Mouse (Mus musculus): Measurements from ENCODE around the gene Olfr1555-ps1. TPM values are rescaled to one million over a fixed set of nuclear protein-coding genes. Genes with fewer than 3 reads are reported as not detected.
"Not testable (repeated sequence)": the region's sequence is repeated elsewhere in the genome, so short reads cannot be mapped to it uniquely, and the experiment has no call there.

The Olfr1555-ps1 gene
- polyA plus RNA-seq (2012; rRNA removed), result not detected in 2 replicates

DNA sequence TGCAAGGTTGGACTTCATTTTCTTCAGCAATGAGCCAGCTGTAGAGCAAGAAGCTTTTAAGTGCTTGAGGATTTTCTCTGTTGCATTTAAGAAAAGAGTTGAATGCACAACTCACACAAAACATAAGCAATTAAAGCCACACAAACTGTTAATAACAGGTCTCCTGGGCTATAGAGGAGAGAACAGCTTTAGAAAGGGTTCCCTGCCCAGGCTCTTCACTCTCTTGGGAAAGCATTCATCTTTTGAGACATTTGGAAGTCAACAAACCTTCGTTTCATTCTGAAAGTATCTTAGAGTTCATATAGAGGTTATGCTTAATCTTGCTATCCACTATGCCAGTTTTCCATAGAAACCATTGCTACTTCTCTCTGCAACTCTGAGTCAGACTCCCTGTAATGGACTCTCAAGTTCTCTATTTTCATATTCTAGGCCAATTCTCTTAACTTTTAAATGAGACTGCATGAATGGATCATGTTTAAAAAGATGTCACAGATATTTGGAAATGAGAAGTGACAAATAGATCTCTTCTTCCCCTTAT is at the start of gene Olfr1555-ps1:
TSS of gene Olfr1555-ps1 (minus strand) at position 51 of the 538 bp plus-strand sequence.
- not testable (repeated sequence) for H3K4me1 ChIP-seq (ENCODE audit: control insufficient read depth, insufficient read depth, low read length)

DNA sequence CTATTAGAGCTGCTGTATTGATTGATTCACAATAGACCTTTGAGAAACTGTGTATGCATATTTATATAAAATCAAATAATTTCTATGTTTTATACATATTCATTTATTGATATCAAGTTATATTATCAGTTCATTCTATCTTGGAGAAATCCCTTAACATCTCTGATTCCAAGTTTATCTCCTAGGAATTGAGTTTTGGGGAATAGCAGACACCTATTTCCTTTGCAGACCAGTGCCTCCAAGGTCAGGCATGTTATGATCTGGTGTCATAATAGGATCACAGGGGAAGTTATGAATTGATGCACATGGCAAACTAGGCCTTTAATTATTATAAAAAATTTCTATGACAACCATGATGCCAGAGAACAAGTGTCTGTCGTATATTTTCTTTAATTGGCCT is 30.4 kb upstream of the Olfr1555-ps1 start, which contains the start of gene Olfr1431:
TSS of gene Olfr1431 (plus strand) at position 301 of the 400 bp plus-strand sequence.
- no peaks in the 10 kb centered on the region for H3K4me1 ChIP-seq (ENCODE audit: control insufficient read depth, insufficient read depth, low read length)
- no peak within 1 kb of the TSS for H3K4me3 ChIP-seq (ENCODE audit: insufficient read depth, low read length)
- TF ChIP-seq CTCF (IDR thresholded peaks at IDR 0.05; ENCODE audit: extremely low read depth, insufficient read depth, low read length), result no peak
- no peak for TF ChIP-seq POLR2A (IDR thresholded peaks at IDR 0.05; ENCODE audit: extremely low read depth, insufficient read depth, low read length)
- no peak within 1 kb of the TSS for H3K27ac ChIP-seq (ENCODE audit: insufficient read depth, low read length)

More for the DNA sequence above, at the start of gene Olfr1555-ps1:
- H3K27ac ChIP-seq (ENCODE audit: insufficient read depth, low read length); H3K4me3 ChIP-seq (ENCODE audit: insufficient read depth, low read length): not testable (repeated sequence)

DNA sequence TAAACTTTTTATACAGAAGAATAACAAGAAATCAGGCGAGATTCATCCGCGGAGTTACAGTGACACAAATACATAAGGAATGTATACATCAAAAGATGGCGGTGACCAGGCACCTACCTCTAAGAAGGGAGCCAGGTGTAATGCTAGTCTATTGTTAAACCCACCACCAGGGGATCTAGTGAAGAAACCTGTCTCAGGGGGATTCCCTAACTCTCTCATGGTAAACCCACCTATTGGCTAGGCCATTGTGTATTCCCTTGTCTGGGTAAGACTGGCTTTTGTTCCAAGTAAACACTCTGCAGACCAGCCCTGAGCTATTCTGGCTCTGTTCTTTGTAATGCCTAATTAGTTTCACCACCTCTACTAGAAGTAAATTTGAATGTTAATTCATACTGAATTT is 29.2 kb upstream of the Olfr1555-ps1 start:
- not testable (repeated sequence) for H3K27ac ChIP-seq (ENCODE audit: insufficient read depth, low read length); H3K4me1 ChIP-seq (ENCODE audit: control insufficient read depth, insufficient read depth, low read length); H3K4me3 ChIP-seq (ENCODE audit: insufficient read depth, low read length)

DNA sequence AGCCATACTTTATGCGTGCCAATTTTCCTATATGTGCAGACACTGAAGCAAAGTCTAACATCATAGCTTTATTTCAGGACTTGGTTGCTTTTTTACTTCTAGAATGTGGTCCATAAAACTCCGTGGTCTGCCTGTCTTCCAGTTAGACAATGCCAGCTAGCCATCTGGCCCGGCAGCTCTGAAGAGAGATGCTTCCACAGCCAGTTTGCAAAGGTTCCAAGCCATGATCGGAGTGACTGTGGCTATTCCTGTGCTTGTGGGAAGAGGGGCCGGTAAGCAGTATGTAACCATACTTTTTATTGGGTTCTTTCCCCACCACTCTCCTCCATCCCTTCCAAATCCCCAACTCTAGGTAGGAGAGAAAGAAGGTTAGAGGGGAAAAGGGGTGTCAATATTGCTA is 5.5 kb upstream of the Olfr1555-ps1 start:
- H3K27ac ChIP-seq (ENCODE audit: insufficient read depth, low read length); H3K4me1 ChIP-seq (ENCODE audit: control insufficient read depth, insufficient read depth, low read length); H3K4me3 ChIP-seq (ENCODE audit: insufficient read depth, low read length): not testable (repeated sequence)

DNA sequence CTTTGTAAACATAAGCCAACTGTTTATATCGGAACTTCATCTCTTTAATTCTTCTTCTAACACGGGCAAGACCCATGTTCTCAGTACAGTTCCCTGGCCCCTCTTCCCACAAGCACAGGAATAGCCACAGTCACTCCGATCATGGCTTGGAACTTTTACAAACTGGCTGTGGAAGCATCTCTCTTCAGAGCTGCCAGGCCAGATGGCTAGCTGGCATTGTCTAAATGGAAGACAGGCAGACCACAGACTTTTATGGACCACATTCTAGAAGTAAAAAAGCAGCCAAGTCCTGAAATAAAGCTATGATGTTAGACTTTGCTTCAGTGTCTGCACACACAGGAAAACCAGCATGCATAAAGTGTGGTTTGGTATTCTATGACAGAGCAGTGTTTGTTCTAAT is 24.5 kb downstream of the Olfr1555-ps1 start:
- Histone ChIP-seq H3K4me3 (ENCODE audit: insufficient read depth, low read length) (no peak overlapping the region), H3K4me1 (ENCODE audit: control insufficient read depth, insufficient read depth, low read length) (no peaks in the 10 kb centered on the region), H3K27ac (ENCODE audit: insufficient read depth, low read length) (no peak overlapping the region)
- TF ChIP-seq POLR2A (IDR thresholded peaks at IDR 0.05; ENCODE audit: extremely low read depth, insufficient read depth, low read length), result no peak
- TF ChIP-seq CTCF (IDR thresholded peaks at IDR 0.05; ENCODE audit: extremely low read depth, insufficient read depth, low read length), result no peak

DNA sequence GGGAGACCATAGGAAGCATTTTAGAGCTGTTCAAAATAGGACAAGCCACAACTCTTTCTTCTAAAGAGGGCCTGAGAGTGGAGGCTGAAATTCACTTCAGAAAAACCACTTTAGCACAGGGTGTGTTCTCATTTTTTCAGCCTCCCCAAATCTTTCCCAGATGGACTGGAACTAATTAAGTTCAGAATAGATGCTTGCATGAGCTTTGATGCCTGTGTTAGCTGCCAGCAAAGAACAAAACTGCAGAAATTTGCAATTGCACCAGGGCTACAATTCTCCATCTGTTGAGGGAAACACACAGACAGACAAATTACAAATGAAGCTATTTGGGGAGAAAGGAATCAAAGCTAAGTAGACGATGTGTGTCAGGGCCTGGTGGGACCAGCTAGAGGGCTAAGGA is 26.6 kb downstream of the Olfr1555-ps1 start:
- no peaks in the 10 kb centered on the region for H3K4me1 ChIP-seq (ENCODE audit: control insufficient read depth, insufficient read depth, low read length)
- TF ChIP-seq CTCF (IDR thresholded peaks at IDR 0.05; ENCODE audit: extremely low read depth, insufficient read depth, low read length) (no peak), POLR2A (IDR thresholded peaks at IDR 0.05; ENCODE audit: extremely low read depth, insufficient read depth, low read length) (no peak)
- no peak overlapping the region for H3K4me3 ChIP-seq (ENCODE audit: insufficient read depth, low read length)
- no peak overlapping the region for H3K27ac ChIP-seq (ENCODE audit: insufficient read depth, low read length)

DNA sequence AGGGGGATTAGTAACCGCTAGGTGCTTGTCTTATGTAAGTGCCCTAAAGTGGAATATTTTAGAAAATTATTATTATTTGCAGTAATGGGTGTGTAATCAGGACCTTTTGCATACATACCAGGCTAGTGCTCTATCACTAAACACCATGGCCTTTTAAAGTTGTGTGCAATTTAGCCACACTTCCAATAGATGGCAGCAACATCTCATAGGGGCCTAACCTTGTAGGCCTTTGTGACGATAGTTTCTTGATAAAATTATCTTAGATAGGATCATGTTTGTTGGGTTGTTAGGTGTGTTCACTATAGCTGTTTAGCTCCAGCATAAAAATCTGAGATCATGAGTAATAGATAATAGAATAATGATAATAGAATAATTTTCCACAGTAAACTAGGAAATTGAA is 35.6 kb downstream of the Olfr1555-ps1 start:
- no peak overlapping the region for H3K27ac ChIP-seq (ENCODE audit: insufficient read depth, low read length)
- no peaks in the 10 kb centered on the region for H3K4me1 ChIP-seq (ENCODE audit: control insufficient read depth, insufficient read depth, low read length)
- TF ChIP-seq CTCF (IDR thresholded peaks at IDR 0.05; ENCODE audit: extremely low read depth, insufficient read depth, low read length) (peak; percentile 57; the same call in 1 of the 2 replicates), POLR2A (IDR thresholded peaks at IDR 0.05; ENCODE audit: extremely low read depth, insufficient read depth, low read length) (no peak)
- H3K4me3 ChIP-seq (ENCODE audit: insufficient read depth, low read length), result no peak overlapping the region

DNA sequence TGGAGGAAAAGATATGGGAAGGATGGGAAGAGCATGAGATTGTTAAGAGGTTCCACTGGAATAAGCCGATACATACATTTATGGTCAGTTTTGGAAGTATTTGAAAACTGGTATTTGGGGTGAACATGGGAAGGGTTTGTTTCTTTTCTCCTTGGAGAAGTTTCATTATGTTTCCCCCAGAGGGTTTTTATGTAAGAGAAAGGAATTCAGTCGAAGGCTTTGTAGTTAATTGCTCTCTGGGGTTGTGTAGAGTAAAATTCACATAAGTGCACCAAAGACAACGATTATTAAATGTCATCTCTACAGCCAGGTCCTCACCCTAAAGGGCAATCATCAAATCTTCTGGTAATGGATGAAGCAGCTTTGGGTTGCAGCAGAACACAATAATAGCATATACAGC is 46.8 kb downstream of the Olfr1555-ps1 start, which contains the start of gene Olfr76:
TSS of gene Olfr76 (minus strand) at position 101 of the 400 bp plus-strand sequence.
- no peak within 1 kb of the TSS for H3K4me3 ChIP-seq (ENCODE audit: insufficient read depth, low read length)
- H3K27ac ChIP-seq (ENCODE audit: insufficient read depth, low read length), result no peak within 1 kb of the TSS
- TF ChIP-seq CTCF (IDR thresholded peaks at IDR 0.05; ENCODE audit: extremely low read depth, insufficient read depth, low read length) (no peak), POLR2A (IDR thresholded peaks at IDR 0.05; ENCODE audit: extremely low read depth, insufficient read depth, low read length) (no peak)
- H3K4me1 ChIP-seq (ENCODE audit: control insufficient read depth, insufficient read depth, low read length), result no peaks in the 10 kb centered on the region

DNA sequence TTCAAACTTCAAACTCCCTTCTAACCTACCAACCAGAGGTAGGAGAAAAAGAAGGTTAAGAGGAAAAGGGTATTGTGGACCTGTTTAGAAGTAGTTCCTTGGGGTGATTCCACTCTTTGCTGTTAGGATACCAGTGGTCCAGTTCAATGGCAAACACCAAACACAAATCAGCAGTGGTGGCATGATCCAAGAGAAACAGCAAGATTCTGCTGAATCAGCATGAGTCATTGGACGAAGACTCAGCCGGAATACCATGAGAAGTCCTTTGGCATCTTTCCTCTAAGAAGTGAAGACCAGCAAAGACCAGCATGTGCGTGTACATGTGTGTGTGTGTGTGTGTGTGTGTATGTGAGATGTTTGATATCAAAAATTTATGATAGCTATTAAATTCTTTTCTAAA is 53.4 kb downstream of the Olfr1555-ps1 start:
- Histone ChIP-seq H3K4me3 (ENCODE audit: insufficient read depth, low read length) (no peak overlapping the region), H3K4me1 (ENCODE audit: control insufficient read depth, insufficient read depth, low read length) (no peaks in the 10 kb centered on the region)
- TF ChIP-seq CTCF (IDR thresholded peaks at IDR 0.05; ENCODE audit: extremely low read depth, insufficient read depth, low read length) (no peak), POLR2A (IDR thresholded peaks at IDR 0.05; ENCODE audit: extremely low read depth, insufficient read depth, low read length) (no peak)

DNA sequence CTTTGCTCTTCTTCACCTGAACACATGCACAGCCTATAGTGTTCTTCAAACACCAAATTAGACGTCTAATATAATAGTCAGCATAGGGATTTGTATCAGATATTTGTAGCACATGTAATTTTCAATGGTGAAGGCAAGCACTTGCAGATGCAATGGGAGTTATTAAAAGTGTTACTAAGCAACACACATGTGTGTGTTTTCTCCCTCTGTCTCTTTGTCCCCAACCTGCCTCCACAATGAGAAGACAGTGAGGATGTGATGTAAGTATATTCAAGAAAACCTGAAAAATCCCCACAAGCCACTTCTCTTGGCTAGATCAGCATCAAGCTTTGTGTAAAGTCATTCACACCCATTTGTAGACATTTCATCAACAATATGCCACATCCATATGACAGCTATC is 54.1 kb downstream of the Olfr1555-ps1 start, which contains the start of gene Olfr1428:
TSS of gene Olfr1428 (minus strand) at position 101 of the 400 bp plus-strand sequence.
- no peaks in the 10 kb centered on the region for H3K4me1 ChIP-seq (ENCODE audit: control insufficient read depth, insufficient read depth, low read length)
- H3K27ac ChIP-seq (ENCODE audit: insufficient read depth, low read length), result no peak within 1 kb of the TSS
- H3K4me3 ChIP-seq (ENCODE audit: insufficient read depth, low read length), result no peak within 1 kb of the TSS
- no peak for TF ChIP-seq CTCF (IDR thresholded peaks at IDR 0.05; ENCODE audit: extremely low read depth, insufficient read depth, low read length)
- TF ChIP-seq POLR2A (IDR thresholded peaks at IDR 0.05; ENCODE audit: extremely low read depth, insufficient read depth, low read length), result no peak

More for the DNA sequence above, 53.4 kb downstream of the Olfr1555-ps1 start:
- H3K27ac ChIP-seq (ENCODE audit: insufficient read depth, low read length), result no peak overlapping the region

Other genes with a start within 250 kb of the Olfr1555-ps1 start
- 36.0 and 37.1 TPM in 2 replicates for gene Osbp, start 204.2 kb downstream of the Olfr1555-ps1 start, polyA plus RNA-seq (2012; rRNA removed)
- not detected in 2 replicates for gene Olfr1423, start 128.8 kb downstream of the Olfr1555-ps1 start, polyA plus RNA-seq (2012; rRNA removed)
- not detected in 2 replicates for gene Olfr1424, start 107.4 kb downstream of the Olfr1555-ps1 start, polyA plus RNA-seq (2012; rRNA removed)
- gene Olfr1425, start 92.4 kb downstream of the Olfr1555-ps1 start, polyA plus RNA-seq (2012; rRNA removed), result not detected in 2 replicates
- gene Olfr1426, start 78.1 kb downstream of the Olfr1555-ps1 start, polyA plus RNA-seq (2012; rRNA removed), result not detected in 2 replicates
- not detected in 2 replicates for gene Olfr1427, start 66.8 kb downstream of the Olfr1555-ps1 start, polyA plus RNA-seq (2012; rRNA removed)
- gene Olfr1428, start 54.2 kb downstream of the Olfr1555-ps1 start, polyA plus RNA-seq (2012; rRNA removed), result not detected in 2 replicates
- gene Olfr76, start 46.9 kb downstream of the Olfr1555-ps1 start, polyA plus RNA-seq (2012; rRNA removed), result not detected in 2 replicates
- gene Olfr1431, start 30.5 kb upstream of the Olfr1555-ps1 start, polyA plus RNA-seq (2012; rRNA removed), result 0.04 TPM in 1 of 2 replicates, not detected in the other
- not detected in 2 replicates for gene Olfr1432, start 62.5 kb upstream of the Olfr1555-ps1 start, polyA plus RNA-seq (2012; rRNA removed)
- gene Olfr262, start 71.5 kb upstream of the Olfr1555-ps1 start, polyA plus RNA-seq (2012; rRNA removed), result not detected in 2 replicates
- 0.08 and 0.09 TPM in 2 replicates for gene Olfr235, start 90.9 kb upstream of the Olfr1555-ps1 start, polyA plus RNA-seq (2012; rRNA removed)
- not detected in 2 replicates for gene Olfr1434, start 109.7 kb upstream of the Olfr1555-ps1 start, polyA plus RNA-seq (2012; rRNA removed)
- not detected in 2 replicates for gene Olfr1436, start 129.0 kb upstream of the Olfr1555-ps1 start, polyA plus RNA-seq (2012; rRNA removed)
- gene Olfr1437, start 155.0 kb upstream of the Olfr1555-ps1 start, polyA plus RNA-seq (2012; rRNA removed), result 0.06 TPM in 1 of 2 replicates, not detected in the other
- gene Olfr1438-ps1, start 165.8 kb upstream of the Olfr1555-ps1 start, polyA plus RNA-seq (2012; rRNA removed), result 0.02 TPM in 1 of 2 replicates, not detected in the other
- not detected in 2 replicates for gene Olfr1440, start 217.2 kb upstream of the Olfr1555-ps1 start, polyA plus RNA-seq (2012; rRNA removed)
- gene Olfr1441, start 247.3 kb upstream of the Olfr1555-ps1 start, polyA plus RNA-seq (2012; rRNA removed), result not detected in 2 replicates

Data from cortical plate, adult 2 months (tissue).